Mouse (Mus musculus) ovary, adult 18-20 months (tissue): Measurements from ENCODE around the gene Slc4a3.

Source experiments
- DNase-seq: peaks from one replicate; pipeline ENCODE4 v3.0.0; 2022; ENCODE audit warnings: low spot score, mixed read lengths

Gene Slc4a3

DNA sequence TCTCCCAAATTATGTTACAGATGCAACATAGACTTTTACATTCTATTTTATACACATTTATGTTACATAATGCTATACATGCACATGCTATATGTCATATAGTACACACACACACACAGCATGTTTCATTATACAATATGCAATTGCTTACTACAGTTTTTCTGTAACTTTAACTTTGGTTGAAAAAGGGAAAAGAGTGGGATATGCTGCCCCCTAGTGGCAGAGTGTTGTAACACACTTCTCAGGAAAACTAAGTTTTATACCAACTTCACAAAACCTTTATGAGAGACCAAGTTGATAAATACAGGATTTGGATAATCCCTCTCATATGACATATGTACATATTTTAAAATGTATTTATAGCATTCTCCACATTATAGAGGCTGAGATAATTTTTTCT lies 51.6 kb downstream of the Slc4a3 start:
- DNase-seq = no peak

DNA sequence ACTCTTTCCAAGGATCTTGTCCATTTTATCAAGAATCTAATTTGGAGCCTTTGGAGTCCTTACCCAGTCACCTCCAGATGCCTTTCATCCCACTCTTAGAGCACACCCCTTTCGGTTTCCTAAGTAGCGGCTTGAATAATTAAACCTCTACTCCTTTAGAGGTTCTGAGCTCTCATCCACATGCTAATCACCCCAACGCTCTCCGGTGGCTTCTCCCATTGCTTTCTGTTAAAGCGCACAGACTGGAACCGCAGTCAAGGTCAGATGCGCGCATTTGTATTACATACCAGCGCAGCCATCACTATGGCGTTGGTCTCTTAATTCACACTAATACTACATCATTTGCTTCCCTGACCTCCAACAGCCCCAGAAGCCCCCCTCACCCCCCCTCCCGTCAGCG lies 55.7 kb downstream of the Slc4a3 start:
- DNase-seq = no peak

DNA sequence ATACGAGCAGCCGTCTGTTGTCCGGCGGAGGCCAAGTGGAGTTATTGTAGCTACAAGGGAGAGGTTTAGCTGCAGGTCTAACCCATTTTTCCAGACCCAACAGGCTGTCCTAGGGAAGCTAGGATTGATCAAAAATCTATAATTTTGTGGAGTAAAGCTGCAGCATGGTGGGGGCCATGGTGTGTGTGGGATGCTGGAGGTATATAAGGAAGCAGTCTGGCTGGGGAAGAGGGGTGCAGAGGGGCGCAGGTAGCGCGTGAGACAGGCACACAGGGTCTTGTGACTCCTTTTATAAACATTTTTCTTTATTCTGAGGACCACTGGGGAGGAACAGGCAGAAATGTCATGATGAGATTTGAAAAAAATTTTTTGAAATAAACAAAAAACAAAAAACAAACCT lies 57.5 kb downstream of the Slc4a3 start:
- no peak for DNase-seq

DNA sequence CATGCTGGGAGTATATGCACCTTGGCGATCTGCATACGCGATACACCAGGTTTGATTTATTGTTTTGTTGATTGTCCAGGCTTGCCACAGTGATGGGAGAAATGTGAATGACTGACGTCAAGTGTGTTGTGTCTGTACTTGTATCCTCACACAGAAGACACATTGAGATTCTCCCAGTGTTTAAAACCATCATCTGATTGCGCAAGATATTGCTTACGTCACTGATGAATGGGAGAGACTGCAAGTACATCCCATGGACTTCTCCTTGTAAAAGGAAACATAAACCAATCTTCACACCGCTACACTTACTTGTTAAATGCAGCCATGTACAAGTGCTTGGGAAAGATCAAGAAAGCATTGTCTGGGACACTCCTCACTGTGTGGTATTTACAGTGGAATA lies 62.2 kb downstream of the Slc4a3 start:
- DNase-seq = no peak

DNA sequence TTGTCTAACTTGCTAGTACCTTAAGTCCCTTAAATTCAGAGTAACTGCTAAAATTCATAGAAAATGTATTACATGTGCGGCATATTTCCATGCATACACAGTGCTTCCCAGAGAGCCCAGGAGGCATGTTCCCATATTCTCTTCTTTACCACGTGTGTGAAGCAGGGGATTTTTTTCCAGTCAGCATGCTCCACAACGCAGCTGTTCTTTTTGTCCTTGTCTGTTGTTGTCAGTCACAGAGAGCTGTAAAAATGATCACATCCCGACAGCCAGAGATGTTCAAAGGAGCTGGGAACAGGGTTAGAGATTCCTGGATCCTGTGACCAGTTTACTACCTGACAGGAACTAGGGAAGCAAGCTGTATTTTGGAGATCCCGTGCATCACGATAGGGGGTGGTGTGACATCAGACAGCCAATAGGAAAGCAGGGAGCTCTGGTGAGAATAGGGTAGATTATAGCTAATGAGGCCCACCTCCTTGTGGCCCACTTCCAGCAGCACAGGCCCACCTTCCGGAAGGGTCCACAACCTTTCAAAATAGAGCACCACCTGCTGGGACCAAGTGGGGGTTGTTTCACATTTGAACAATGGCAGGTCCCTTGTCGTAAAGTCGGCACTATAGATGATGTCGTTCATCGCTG lies 62.7 kb downstream of the Slc4a3 start:
- no peak for DNase-seq

DNA sequence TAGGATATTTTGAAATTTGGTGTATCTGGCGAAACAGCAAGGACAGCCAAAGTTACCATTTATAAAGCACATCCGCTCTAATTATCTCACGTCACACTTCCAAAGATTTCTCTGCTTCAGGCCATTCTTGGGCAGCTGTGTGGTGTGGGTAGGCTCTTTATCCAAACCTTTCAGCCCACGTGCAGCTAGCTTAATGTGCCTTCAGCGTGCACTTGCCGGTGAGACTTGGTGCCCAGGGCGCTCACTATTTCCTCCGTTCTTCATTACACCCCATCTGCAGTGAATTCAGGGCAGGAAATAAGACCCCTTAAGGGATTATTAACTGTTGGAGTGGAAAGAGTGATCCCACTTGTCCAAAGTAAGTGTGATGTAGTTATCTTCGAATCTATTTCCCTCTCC lies 63.2 kb downstream of the Slc4a3 start:
- DNase-seq = no peak

DNA sequence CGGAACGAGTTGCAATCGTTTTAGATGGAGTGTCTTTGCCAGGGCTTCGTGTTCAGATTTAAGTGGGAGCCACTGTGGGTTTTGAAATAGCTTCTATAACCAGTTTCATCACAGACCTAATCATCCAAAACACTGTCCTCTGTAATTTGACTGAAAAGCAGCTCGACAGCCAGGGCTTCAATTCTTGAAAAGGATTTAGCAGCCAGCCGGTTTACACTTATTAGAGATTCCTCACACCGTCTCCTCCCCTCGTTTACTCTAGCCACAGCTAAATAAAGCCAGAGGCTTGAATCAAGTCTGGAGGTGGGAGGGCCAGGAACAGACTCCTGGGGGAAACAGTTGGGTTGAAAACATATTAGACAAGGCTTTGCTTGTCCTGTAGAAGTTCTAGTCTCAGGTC lies 64.5 kb downstream of the Slc4a3 start:
- DNase-seq = no peak
